Mouse (Mus musculus): ENCODE measurements around the gene Mettl7a3. TPM values are rescaled to one million over a fixed set of nuclear protein-coding genes. Genes with fewer than 3 reads are reported as not detected.

The Mettl7a3 gene
- polyA plus RNA-seq, 1 experiment, result 1.1 TPM

GRCm38 (mm10) chr15:100379658-100380057, 44.9 kb downstream of the Mettl7a3 start:
- Histone ChIP-seq H3K4me3 (replicated peaks; ENCODE audit: extremely low read depth, low read depth, low read length) (no peak overlapping the region), H3K4me1 (ENCODE audit: control insufficient read depth, insufficient read depth, low read length) (no peaks in the 10 kb centered on the region)
- TF ChIP-seq CTCF (IDR thresholded peaks at IDR 0.05; ENCODE audit: insufficient read depth, low read length) (no peak), POLR2A (IDR thresholded peaks at IDR 0.05; ENCODE audit: borderline replicate concordance, extremely low read depth, low read depth, low read length) (no peak)
- no peak for DNase-seq
- 73% methylated on average over 8 of the region's 8 CpGs for WGBS

DNA sequence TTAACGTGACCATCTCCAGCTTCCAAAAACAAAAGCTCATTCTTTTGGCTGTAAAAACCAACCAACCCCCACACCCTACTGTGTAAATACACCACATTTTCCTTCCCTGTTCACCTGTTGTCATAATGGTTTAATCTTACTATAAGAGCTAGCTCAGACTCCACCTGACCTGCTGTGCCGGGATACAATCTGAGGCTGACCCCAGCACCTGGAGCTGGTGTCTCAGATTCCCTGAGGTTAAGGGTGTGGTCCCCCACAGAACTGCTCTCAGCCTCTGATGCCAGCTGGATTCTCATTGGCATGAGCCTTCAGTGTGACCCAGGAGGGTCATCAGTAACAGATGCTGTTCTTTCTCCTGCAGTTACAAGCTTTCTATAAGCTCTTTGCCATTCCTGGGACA, 45.4 kb downstream of the Mettl7a3 start:
- no peaks in the 10 kb centered on the region for H3K4me1 ChIP-seq (ENCODE audit: control insufficient read depth, insufficient read depth, low read length)
- 61% methylated on average over 2 of the region's 2 CpGs for WGBS
- H3K4me3 ChIP-seq (replicated peaks; ENCODE audit: extremely low read depth, low read depth, low read length), result no peak overlapping the region
- DNase-seq, result no peak
- no peak for TF ChIP-seq CTCF (IDR thresholded peaks at IDR 0.05; ENCODE audit: insufficient read depth, low read length)
- TF ChIP-seq POLR2A (IDR thresholded peaks at IDR 0.05; ENCODE audit: borderline replicate concordance, extremely low read depth, low read depth, low read length), result no peak

DNA sequence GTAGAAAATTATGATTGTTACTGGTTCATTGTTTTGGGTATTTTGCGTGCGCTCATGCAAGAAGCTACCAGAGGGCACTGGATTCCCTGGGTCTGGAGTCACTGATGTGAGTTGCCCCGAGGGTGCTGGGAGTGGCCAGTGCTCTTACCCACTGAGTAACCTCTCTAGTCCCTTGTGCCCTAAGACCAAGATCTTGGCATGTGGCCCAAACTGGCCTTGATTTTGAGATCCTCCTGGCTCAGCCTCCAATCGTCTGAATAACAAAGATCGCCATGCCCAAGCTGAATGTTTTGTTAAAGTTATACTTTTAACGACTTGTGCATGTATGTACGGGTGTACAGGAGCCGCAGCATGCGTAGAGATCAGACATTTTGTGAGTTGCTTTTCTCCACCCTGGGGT, 51.0 kb downstream of the Mettl7a3 start:
- no peak for DNase-seq
- TF ChIP-seq POLR2A (IDR thresholded peaks at IDR 0.05; ENCODE audit: borderline replicate concordance, extremely low read depth, low read depth, low read length), result no peak
- no peak for TF ChIP-seq CTCF (IDR thresholded peaks at IDR 0.05; ENCODE audit: insufficient read depth, low read length)
- WGBS, result 86% methylated on average over 9 of the region's 9 CpGs
- Histone ChIP-seq H3K4me3 (replicated peaks; ENCODE audit: extremely low read depth, low read depth, low read length) (no peak overlapping the region), H3K4me1 (ENCODE audit: control insufficient read depth, insufficient read depth, low read length) (peaks cover 3% of the 10 kb centered on the region; the same call in 1 of the 2 replicates)

DNA sequence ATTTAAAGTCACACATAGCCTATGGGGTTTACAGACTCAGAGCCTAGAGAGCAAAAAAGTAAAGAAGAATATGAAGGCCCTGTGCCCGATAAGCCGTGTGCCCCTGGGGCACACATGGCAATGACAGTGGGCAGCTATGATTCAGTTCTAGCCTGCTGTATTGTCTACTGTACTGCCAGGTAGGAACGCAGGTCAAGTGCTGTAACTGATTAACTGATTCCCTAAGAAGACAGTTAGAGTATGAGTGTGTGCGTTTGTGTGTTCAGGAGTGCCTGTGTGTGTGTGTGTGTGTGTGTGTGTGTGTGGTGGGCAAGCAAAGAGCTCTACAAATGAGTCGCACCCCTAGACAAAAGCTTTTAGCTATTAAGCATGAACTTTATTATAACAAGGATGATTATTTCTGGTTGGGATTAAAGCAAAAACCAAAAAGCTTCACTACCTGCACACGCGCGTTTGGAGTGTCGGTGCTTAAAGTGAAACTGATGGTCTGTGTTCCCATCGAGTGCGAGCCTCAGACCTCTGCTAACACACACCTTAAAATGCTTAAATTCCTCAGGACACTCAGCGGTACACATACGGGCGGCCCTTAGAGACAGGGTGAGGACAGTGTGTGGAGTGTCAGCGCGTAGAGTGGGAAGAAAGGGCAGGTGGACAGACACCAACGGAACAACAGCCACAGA, 53.0 kb downstream of the Mettl7a3 start:
- peak; percentile 34 for DNase-seq

DNA sequence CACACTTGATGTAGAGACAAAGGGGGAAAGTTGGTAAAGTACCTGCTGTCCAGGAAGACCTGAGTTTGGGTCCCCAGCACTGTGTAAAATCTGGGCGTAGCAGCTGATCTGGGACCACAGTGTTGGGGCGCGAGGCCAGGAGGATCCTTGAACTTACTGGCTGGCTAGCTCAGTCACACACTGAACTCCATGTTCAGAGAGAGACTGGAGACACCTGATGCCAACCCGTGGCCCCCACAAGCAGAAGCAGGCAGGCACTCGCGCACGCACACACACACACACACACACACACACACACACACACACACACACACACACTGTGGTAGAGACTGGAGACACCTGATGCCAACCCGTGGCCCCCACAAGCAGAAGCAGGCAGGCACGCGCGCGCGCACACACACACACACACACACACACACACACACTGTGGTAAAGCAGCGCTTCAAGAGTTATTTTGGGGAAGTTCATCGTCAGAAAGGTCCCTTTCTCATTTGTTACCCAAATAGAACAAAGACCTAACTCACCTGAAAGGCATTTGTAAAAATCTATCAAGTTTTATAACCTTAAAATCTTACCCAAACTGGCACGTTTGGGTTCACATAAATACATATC, 53.6 kb downstream of the Mettl7a3 start:
- no peak for DNase-seq
- TF ChIP-seq POLR2A (IDR thresholded peaks at IDR 0.05; ENCODE audit: borderline replicate concordance, extremely low read depth, low read depth, low read length) (no peak), CTCF (IDR thresholded peaks at IDR 0.05; ENCODE audit: insufficient read depth, low read length) (no peak)
- peaks cover 3% of the 10 kb centered on the region; the same call in 1 of the 2 replicates for H3K4me1 ChIP-seq (ENCODE audit: control insufficient read depth, insufficient read depth, low read length)
- no peak overlapping the region for H3K4me3 ChIP-seq (replicated peaks; ENCODE audit: extremely low read depth, low read depth, low read length)
- WGBS, result 69% methylated on average over 16 of the region's 16 CpGs

More for the DNA sequence above, 53.0 kb downstream of the Mettl7a3 start:
- Histone ChIP-seq H3K4me1 (ENCODE audit: control insufficient read depth, insufficient read depth, low read length) (peaks cover 3% of the 10 kb centered on the region; the same call in 1 of the 2 replicates), H3K4me3 (replicated peaks; ENCODE audit: extremely low read depth, low read depth, low read length) (no peak overlapping the region)
- WGBS, result 72% methylated on average over 17 of the region's 17 CpGs
- no peak for TF ChIP-seq CTCF (IDR thresholded peaks at IDR 0.05; ENCODE audit: insufficient read depth, low read length)
- no peak for TF ChIP-seq POLR2A (IDR thresholded peaks at IDR 0.05; ENCODE audit: borderline replicate concordance, extremely low read depth, low read depth, low read length)

- TF ChIP-seq POLR2A (IDR thresholded peaks at IDR 0.05; ENCODE audit: borderline replicate concordance, extremely low read depth, low read depth, low read length) (no peak), CTCF (IDR thresholded peaks at IDR 0.05; ENCODE audit: insufficient read depth, low read length) (no peak)
- no peak overlapping the region for H3K4me3 ChIP-seq (replicated peaks; ENCODE audit: extremely low read depth, low read depth, low read length)
- DNase-seq, result no peak
- H3K4me1 ChIP-seq (ENCODE audit: control insufficient read depth, insufficient read depth, low read length), result peaks cover 3% of the 10 kb centered on the region; the same call in 1 of the 2 replicates
- WGBS, result 70% methylated on average over 9 of the region's 9 CpGs
Observed at GRCm38 (mm10) chr15:100388886-100389285, 54.2 kb downstream of the Mettl7a3 start.

Other genes starting within 250 kb of the Mettl7a3 start
- 40.8 and 45.7 TPM in 2 replicates for gene Atf1, start 107.1 kb upstream of the Mettl7a3 start, polyA plus RNA-seq (2012; rRNA removed)
- gene Tmprss12, start 54.1 kb upstream of the Mettl7a3 start, polyA plus RNA-seq (2012; rRNA removed), result not detected in 2 replicates
- gene Mettl7a1, start 30.8 kb upstream of the Mettl7a3 start, polyA plus RNA-seq (2012; rRNA removed), result 448 and 506 TPM in 2 replicates
- gene Methig1, start 18.2 kb downstream of the Mettl7a3 start, polyA plus RNA-seq (2012; rRNA removed), result 0.11 TPM in 1 of 2 replicates, not detected in the other
- 0.10 TPM in 1 of 2 replicates, not detected in the other for gene Mettl7a2, start 18.3 kb downstream of the Mettl7a3 start, polyA plus RNA-seq (2012; rRNA removed)
- gene Higd1c, start 29.6 kb downstream of the Mettl7a3 start, polyA plus RNA-seq (2012; rRNA removed), result not detected in 2 replicates
- gene Gm5475, start 87.2 kb downstream of the Mettl7a3 start, polyA plus RNA-seq (2012; rRNA removed), result not detected in 2 replicates
- gene Slc11a2, start 90.1 kb downstream of the Mettl7a3 start, polyA plus RNA-seq (2012; rRNA removed), result 35.5 and 53.2 TPM in 2 replicates
- 32.6 and 44.4 TPM in 2 replicates for gene Letmd1, start 134.1 kb downstream of the Mettl7a3 start, polyA plus RNA-seq (2012; rRNA removed)
- 2.8 and 3.0 TPM in 2 replicates for gene Csrnp2, start 160.6 kb downstream of the Mettl7a3 start, polyA plus RNA-seq (2012; rRNA removed)
- gene Tfcp2, start 217.1 kb downstream of the Mettl7a3 start, polyA plus RNA-seq (2012; rRNA removed), result 7.7 and 8.2 TPM in 2 replicates

Measured in lung, adult 2 months (tissue).